Mouse (Mus musculus): ENCODE results near the gene Tas2r143. TPM values are rescaled to one million over a fixed set of nuclear protein-coding genes. Genes with fewer than 3 reads are reported as not detected.

The Tas2r143 gene
- polyA plus RNA-seq, 1 experiment from 2014 or later = not detected

DNA sequence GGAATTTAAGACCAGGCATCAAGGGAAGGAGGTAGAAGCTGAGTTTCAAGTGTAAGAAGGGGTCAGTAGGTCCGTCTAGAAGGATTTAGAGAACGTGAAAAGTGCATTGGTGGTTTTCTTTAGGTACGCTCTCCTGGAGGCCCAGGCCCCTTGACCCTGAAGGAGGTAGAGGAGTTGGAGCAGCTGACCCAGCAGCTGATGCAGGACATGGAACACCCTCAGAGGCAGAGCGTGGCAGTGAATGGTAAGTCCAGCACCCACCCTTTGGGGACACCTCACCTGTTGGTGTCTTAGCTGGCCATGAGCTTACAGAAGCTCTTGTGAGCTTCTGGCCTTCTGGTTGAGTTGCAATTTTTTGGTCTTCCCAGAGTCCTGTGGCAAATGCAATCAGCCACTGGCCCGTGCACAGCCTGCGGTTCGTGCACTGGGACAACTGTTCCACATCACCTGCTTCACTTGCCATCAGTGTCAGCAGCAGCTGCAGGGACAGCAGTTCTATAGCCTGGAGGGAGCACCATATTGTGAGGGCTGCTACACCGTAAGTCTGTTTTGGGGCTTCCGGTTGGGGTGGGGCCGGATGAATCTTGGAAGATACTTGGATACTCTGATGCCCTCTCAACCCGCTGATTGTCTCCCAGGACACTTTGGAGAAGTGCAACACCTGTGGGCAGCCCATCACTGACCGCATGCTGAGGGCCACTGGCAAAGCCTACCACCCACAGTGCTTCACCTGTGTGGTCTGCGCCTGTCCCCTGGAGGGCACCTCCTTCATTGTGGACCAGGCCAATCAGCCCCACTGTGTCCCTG, 44.0 kb upstream of the Tas2r143 start:
- Histone ChIP-seq H3K4me2 (no peak overlapping the region), H3K4me3 (ENCODE audit: low read depth, low read length) (no peak overlapping the region), H3K9ac (ENCODE audit: low read depth, low read length) (no peak overlapping the region), H3K36me3 (ENCODE audit: control insufficient read depth, insufficient read depth, low read length) (peaks cover 40% of the 10 kb centered on the region), H3K9me3 (replicated peaks; ENCODE audit: control insufficient read depth, low read length) (no peaks in the 10 kb centered on the region), H3K4me1 (ENCODE audit: control insufficient read depth, insufficient read depth, low read length) (peaks cover 68% of the 10 kb centered on the region), H3K27ac (ENCODE audit: low read depth, low read length) (no peak overlapping the region), H3K27me3 (ENCODE audit: control insufficient read depth, insufficient read depth, low read length) (no peaks in the 10 kb centered on the region)
- no peak for ATAC-seq (replicated peaks; ENCODE audit: insufficient number of reproducible peaks, low FRiP score, low TSS enrichment)
- 89% methylated on average over 13 of the region's 13 CpGs for WGBS (ENCODE audit: insufficient replicate concordance)

DNA sequence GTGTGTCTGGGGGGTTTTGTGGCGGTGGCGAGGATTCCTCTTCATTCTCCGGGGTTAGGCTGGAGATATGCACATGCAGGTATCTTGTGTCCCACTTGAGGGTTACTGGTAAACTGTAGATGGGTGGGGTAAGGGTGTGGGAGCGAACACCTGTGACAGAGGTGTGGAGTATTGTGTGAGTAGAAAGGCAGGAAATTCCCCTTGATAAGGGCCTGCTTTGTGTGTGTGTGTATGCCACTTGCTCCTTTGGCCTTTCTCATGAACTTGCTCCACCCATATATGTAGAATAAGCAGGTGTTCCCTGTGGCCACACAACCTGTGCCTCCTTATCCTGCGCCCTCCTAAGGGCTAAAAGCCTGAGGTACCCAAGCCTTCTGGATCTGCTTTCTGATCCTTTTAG, 43.1 kb upstream of the Tas2r143 start:
- H3K9ac ChIP-seq (ENCODE audit: low read depth, low read length) = no peak overlapping the region
- H3K9me3 ChIP-seq (replicated peaks; ENCODE audit: control insufficient read depth, low read length) = no peaks in the 10 kb centered on the region
- no peak overlapping the region for H3K4me3 ChIP-seq (ENCODE audit: low read depth, low read length)
- H3K27ac ChIP-seq (ENCODE audit: low read depth, low read length) = 0 out of 2 replicates have a peak overlapping the region, but pooled peaks have one; percentile 4
- H3K36me3 ChIP-seq (ENCODE audit: control insufficient read depth, insufficient read depth, low read length) = peaks cover 44% of the 10 kb centered on the region
- 85% methylated on average over 5 of the region's 5 CpGs for WGBS (ENCODE audit: insufficient replicate concordance)
- peaks cover 65% of the 10 kb centered on the region for H3K4me1 ChIP-seq (ENCODE audit: control insufficient read depth, insufficient read depth, low read length)
- no peaks in the 10 kb centered on the region for H3K27me3 ChIP-seq (ENCODE audit: control insufficient read depth, insufficient read depth, low read length)
- H3K4me2 ChIP-seq = no peak overlapping the region
- ATAC-seq (replicated peaks; ENCODE audit: insufficient number of reproducible peaks, low FRiP score, low TSS enrichment) = no peak

DNA sequence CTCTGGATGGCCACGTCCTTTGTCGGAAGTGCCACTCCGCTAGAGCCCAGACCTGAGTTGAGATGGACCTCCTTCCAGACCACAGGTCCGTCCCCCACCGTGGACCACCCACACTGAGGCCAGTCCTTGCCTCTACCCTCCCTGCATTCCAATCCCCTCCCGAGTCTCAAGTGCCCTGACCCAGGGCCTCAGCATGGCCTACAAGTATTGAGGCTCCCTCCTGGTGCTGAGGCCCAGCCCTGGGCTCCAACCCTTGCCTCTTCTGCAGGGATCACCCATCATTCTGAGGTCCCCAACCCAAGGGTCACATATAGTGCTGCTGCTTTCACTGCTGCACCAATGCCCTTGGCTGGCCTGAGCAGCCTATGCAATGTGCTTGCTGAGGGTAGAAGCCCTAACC, 42.1 kb upstream of the Tas2r143 start:
- H3K4me1 ChIP-seq (ENCODE audit: control insufficient read depth, insufficient read depth, low read length) = peaks cover 65% of the 10 kb centered on the region
- ATAC-seq (replicated peaks; ENCODE audit: insufficient number of reproducible peaks, low FRiP score, low TSS enrichment) = no peak
- peaks cover 40% of the 10 kb centered on the region for H3K36me3 ChIP-seq (ENCODE audit: control insufficient read depth, insufficient read depth, low read length)
- no peaks in the 10 kb centered on the region for H3K9me3 ChIP-seq (replicated peaks; ENCODE audit: control insufficient read depth, low read length)
- no peak overlapping the region for H3K4me2 ChIP-seq
- no peaks in the 10 kb centered on the region for H3K27me3 ChIP-seq (ENCODE audit: control insufficient read depth, insufficient read depth, low read length)
- H3K27ac ChIP-seq (ENCODE audit: low read depth, low read length) = peak overlapping the region; percentile 35; the same call in 1 of the 2 replicates
- no peak overlapping the region; the same call in 1 of the 2 replicates for H3K9ac ChIP-seq (ENCODE audit: low read depth, low read length)
- no peak overlapping the region for H3K4me3 ChIP-seq (ENCODE audit: low read depth, low read length)
- WGBS (ENCODE audit: insufficient replicate concordance) = 43% methylated on average over 6 of the region's 6 CpGs

DNA sequence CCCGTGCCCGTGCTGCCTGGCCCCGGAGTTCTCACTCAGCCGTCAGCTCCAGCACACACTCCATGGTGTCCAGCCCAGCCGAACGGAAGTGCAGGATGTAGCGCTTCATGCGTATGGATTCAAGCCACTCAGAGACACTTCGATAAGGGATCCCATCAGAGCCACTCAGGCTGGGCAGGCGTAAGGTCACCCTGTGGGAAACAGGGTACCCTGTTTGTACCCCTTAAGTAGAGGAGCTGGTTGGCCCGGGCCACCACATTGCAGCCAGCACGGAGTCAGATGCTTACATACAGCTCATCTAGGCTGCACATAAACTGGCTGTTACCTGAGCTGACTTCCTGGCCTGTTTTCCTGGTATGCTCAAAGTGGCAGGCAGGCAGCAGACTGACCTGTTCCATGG, 41.1 kb upstream of the Tas2r143 start:
- no peak overlapping the region for H3K9ac ChIP-seq (ENCODE audit: low read depth, low read length)

DNA sequence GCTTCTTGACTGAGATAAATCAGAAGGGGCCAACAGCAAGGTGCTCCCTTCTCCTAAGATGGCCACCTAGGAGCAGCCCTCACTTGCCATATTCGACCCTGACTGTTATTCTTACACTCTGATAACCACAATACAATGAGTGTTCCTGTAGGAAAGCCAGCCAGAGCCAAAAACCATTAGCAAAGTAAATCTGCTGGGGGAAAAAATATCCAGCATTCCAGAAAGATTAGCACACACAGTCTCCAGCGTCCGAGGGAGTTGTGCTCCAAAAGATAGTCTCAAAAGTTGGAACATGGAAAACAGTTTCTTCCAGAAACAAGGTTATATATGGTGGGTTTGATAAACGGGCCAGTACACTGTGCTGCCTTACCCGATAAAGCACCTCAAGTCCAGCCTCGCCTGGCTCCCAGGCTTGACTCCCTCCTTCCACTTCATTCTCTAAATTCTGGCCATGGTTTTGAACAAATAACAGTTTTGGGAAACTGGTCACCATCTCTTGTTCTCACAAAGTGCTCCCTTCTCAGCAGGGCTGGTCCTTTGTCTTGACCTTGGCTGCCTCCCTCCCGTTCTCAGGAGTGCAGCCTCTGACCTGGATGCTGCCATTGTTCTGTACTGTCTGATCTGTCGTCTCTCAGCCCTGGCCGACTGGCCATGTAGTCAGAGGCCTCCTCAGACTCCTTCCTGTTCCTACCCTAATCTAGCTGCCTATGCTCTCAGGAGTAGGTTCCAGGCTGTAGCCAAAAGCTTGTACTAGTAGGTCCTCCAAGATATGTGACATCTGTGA, 40.5 kb upstream of the Tas2r143 start:
- ATAC-seq (replicated peaks; ENCODE audit: insufficient number of reproducible peaks, low FRiP score, low TSS enrichment) = no peak
- Histone ChIP-seq H3K4me3 (ENCODE audit: low read depth, low read length) (no peak overlapping the region), H3K27me3 (ENCODE audit: control insufficient read depth, insufficient read depth, low read length) (no peaks in the 10 kb centered on the region), H3K9ac (ENCODE audit: low read depth, low read length) (no peak overlapping the region), H3K9me3 (replicated peaks; ENCODE audit: control insufficient read depth, low read length) (no peaks in the 10 kb centered on the region), H3K27ac (ENCODE audit: low read depth, low read length) (peak overlapping the region; percentile 66), H3K4me1 (ENCODE audit: control insufficient read depth, insufficient read depth, low read length) (peaks cover 56% of the 10 kb centered on the region), H3K4me2 (no peak overlapping the region), H3K36me3 (ENCODE audit: control insufficient read depth, insufficient read depth, low read length) (peaks cover 40% of the 10 kb centered on the region)
- 51% methylated on average over 9 of the region's 9 CpGs for WGBS (ENCODE audit: insufficient replicate concordance)

More for the DNA sequence above, 41.1 kb upstream of the Tas2r143 start:
- Histone ChIP-seq H3K9me3 (replicated peaks; ENCODE audit: control insufficient read depth, low read length) (no peaks in the 10 kb centered on the region), H3K27me3 (ENCODE audit: control insufficient read depth, insufficient read depth, low read length) (no peaks in the 10 kb centered on the region), H3K4me1 (ENCODE audit: control insufficient read depth, insufficient read depth, low read length) (peaks cover 62% of the 10 kb centered on the region), H3K36me3 (ENCODE audit: control insufficient read depth, insufficient read depth, low read length) (peaks cover 40% of the 10 kb centered on the region), H3K4me2 (no peak overlapping the region), H3K4me3 (ENCODE audit: low read depth, low read length) (no peak overlapping the region), H3K27ac (ENCODE audit: low read depth, low read length) (peak overlapping the region; percentile 60)
- ATAC-seq (replicated peaks; ENCODE audit: insufficient number of reproducible peaks, low FRiP score, low TSS enrichment) = no peak
- 83% methylated on average over 12 of the region's 12 CpGs for WGBS (ENCODE audit: insufficient replicate concordance)

DNA sequence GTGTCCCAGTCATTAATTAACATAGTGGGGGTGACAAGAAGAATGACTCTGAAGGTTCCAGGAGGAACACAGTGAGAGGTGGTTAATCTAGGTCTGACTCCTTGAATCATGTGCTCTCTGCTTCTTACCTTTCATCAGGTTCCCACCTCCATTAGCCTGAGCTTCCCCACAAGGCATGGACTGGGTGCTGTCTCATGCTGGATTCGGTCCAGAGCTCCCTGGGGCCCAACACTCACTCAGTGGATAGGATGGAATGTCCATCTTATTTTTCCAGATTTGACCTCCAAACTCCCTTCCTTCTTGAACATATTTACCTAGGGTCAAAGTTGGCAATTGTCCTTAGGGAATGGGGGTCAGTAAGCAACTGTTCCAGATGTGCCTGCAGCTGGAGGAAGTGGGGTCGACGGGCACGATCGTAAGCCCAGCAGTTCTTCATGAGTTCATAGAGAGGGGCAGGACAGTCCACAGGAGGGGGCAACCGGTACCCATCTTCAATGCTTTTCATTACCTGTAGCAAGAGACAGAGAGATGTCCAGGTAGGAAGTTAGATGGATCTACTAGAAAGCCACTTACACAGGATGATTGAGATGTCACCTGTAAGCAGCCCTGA, 39.7 kb upstream of the Tas2r143 start:
- ATAC-seq (replicated peaks; ENCODE audit: insufficient number of reproducible peaks, low FRiP score, low TSS enrichment) = no peak
- no peak overlapping the region for H3K4me2 ChIP-seq
- H3K4me1 ChIP-seq (ENCODE audit: control insufficient read depth, insufficient read depth, low read length) = peaks cover 49% of the 10 kb centered on the region
- no peak overlapping the region for H3K9ac ChIP-seq (ENCODE audit: low read depth, low read length)
- H3K9me3 ChIP-seq (replicated peaks; ENCODE audit: control insufficient read depth, low read length) = no peaks in the 10 kb centered on the region
- 81% methylated on average over 6 of the region's 6 CpGs for WGBS (ENCODE audit: insufficient replicate concordance)
- H3K27me3 ChIP-seq (ENCODE audit: control insufficient read depth, insufficient read depth, low read length) = no peaks in the 10 kb centered on the region
- H3K4me3 ChIP-seq (ENCODE audit: low read depth, low read length) = no peak overlapping the region
- H3K36me3 ChIP-seq (ENCODE audit: control insufficient read depth, insufficient read depth, low read length) = peaks cover 40% of the 10 kb centered on the region
- peak overlapping the region; percentile 66; the same call in 1 of the 2 replicates for H3K27ac ChIP-seq (ENCODE audit: low read depth, low read length)

DNA sequence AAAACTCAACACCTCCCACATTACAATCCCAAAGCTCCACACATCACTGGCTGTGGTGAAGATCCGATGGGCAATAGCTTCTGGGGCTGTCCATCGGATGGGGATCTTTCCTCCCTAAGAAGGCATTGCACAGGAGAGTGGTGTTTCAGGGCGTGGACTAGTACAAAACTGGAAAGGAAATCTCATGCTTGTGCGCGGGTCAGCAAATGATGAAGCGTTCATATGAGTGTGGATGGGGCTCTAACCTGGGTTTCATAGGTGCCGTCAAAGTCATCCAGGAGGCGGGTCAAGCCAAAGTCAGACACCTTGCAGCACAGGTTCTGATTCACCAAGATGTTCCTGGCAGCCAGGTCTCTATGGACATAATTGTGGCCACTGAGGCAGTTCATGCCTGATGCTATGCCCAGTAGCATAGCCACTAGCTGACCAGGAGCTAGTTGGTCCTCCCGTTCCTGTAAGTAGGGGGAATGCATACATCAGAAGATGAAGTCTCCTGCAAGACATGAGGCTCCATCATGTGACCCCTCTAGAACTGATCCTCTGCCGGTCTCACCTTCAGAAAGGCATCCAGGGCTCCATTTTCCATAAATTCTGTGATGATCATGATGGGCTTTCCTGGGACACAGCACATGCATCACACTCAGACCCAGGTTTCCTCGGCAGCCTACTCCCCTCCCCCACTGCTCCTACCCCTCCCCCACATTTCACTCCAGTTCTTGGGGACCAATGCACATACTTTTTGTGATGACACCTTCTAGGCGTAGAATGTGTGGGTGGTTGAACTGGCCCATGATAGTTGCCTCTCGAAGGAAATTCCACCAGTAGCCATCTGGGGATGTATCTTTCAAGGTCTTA, 38.8 kb upstream of the Tas2r143 start:
- no peak for ATAC-seq (replicated peaks; ENCODE audit: insufficient number of reproducible peaks, low FRiP score, low TSS enrichment)
- Histone ChIP-seq H3K27ac (ENCODE audit: low read depth, low read length) (no peak overlapping the region), H3K36me3 (ENCODE audit: control insufficient read depth, insufficient read depth, low read length) (peaks cover 32% of the 10 kb centered on the region)

DNA sequence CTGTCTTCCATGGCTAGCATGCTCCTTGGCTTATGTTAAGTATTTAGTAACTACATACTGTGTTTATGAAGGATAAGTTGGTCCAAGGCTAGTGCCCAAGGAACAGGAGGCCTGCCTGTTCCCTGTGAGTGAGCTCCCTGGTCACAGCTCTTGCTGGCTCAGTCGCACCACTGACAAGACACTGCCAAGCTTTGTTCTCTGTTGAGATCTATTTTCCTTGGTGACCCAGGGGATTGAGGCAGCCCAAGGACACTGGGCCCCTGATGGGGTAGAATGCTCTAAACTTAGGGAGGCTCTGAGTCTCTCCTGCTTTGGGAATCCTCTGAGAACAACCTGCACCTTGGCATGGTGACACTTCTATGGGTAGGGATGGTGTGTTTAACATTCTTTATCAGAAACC, 38.0 kb upstream of the Tas2r143 start:
- Histone ChIP-seq H3K9me3 (replicated peaks; ENCODE audit: control insufficient read depth, low read length) (no peaks in the 10 kb centered on the region), H3K36me3 (ENCODE audit: control insufficient read depth, insufficient read depth, low read length) (peaks cover 24% of the 10 kb centered on the region), H3K4me3 (ENCODE audit: low read depth, low read length) (no peak overlapping the region), H3K27me3 (ENCODE audit: control insufficient read depth, insufficient read depth, low read length) (no peaks in the 10 kb centered on the region), H3K4me1 (ENCODE audit: control insufficient read depth, insufficient read depth, low read length) (peaks cover 42% of the 10 kb centered on the region), H3K9ac (ENCODE audit: low read depth, low read length) (no peak overlapping the region; the same call in 1 of the 2 replicates), H3K27ac (ENCODE audit: low read depth, low read length) (no peak overlapping the region), H3K4me2 (no peak overlapping the region)
- ATAC-seq (replicated peaks; ENCODE audit: insufficient number of reproducible peaks, low FRiP score, low TSS enrichment) = no peak
- 57% methylated on average over 1 of the region's 1 CpGs for WGBS (ENCODE audit: insufficient replicate concordance)

More for the DNA sequence above, 38.8 kb upstream of the Tas2r143 start:
- Histone ChIP-seq H3K4me3 (ENCODE audit: low read depth, low read length) (no peak overlapping the region), H3K4me1 (ENCODE audit: control insufficient read depth, insufficient read depth, low read length) (peaks cover 42% of the 10 kb centered on the region), H3K9ac (ENCODE audit: low read depth, low read length) (no peak overlapping the region), H3K9me3 (replicated peaks; ENCODE audit: control insufficient read depth, low read length) (no peaks in the 10 kb centered on the region), H3K27me3 (ENCODE audit: control insufficient read depth, insufficient read depth, low read length) (no peaks in the 10 kb centered on the region), H3K4me2 (no peak overlapping the region)
- 87% methylated on average over 13 of the region's 13 CpGs for WGBS (ENCODE audit: insufficient replicate concordance)
